Mouse (Mus musculus): ENCODE data around the gene Irf2bp1.

DNA sequence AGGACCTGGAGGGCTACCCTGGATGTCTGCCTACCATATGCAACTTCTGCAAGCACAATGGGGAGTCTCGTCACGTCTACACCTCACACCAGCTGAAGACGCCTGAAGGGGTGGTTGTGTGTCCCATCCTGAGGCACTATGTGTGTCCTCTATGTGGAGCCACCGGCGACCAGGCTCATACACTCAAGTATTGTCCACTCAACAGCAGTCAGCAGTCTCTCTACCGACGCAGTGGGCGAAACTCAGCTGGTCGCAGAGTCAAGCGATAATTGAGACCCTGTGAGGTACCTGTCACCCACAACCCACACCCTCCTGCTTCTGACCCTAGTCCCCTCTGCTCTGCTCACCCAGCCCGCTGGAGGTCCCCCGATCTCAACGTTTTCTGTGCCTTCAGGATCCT is 16.1 kb upstream of the Irf2bp1 start:
- TF ChIP-seq USF1 (IDR thresholded peaks at IDR 0.05; ENCODE audit: low read depth): no peak
- no peak for TF ChIP-seq SRF (IDR thresholded peaks at IDR 0.05; ENCODE audit: control insufficient read depth, insufficient read length, low read depth)
- TF ChIP-seq POLR2A (IDR thresholded peaks at IDR 0.05; ENCODE audit: insufficient read length, low read depth): no peak
- no peak for TF ChIP-seq POLR2AphosphoS2 (IDR thresholded peaks at IDR 0.05; ENCODE audit: insufficient read length, low read depth)
- no peak for TF ChIP-seq MAX (IDR thresholded peaks at IDR 0.05; ENCODE audit: low read depth)
- TF ChIP-seq MYOD1 (IDR thresholded peaks at IDR 0.05; ENCODE audit: control insufficient read depth in 1 of 3, insufficient read length in 2 of 3, low read depth in 2 of 3): no peak
- TF ChIP-seq CEBPB (IDR thresholded peaks at IDR 0.05; ENCODE audit: insufficient read depth, poor library complexity, severe bottlenecking): no peak
- TF ChIP-seq TCF12 (IDR thresholded peaks at IDR 0.05; ENCODE audit: insufficient read depth, poor library complexity, severe bottlenecking): no peak
- TF ChIP-seq E2F4 (IDR thresholded peaks at IDR 0.05; ENCODE audit: insufficient read depth): no peak
